Mouse (Mus musculus) lung, adult 2 months (tissue): Measurements from ENCODE around the gene Cdkal1.

Experiments used
- CTCF ChIP-seq: fragments of 200-500 bp; IDR thresholded peaks from 2 replicates; pipeline ENCODE4 v1.5.1; 2011; ENCODE audit warnings: mild to moderate bottlenecking, low read length, control low read depth; ENCODE audit not compliant: insufficient read depth
- POLR2A ChIP-seq: fragments of 200-500 bp; IDR thresholded peaks from 2 replicates; pipeline ENCODE4 v1.6.1; 2011; ENCODE audit warnings: low read depth, mild to moderate bottlenecking, control low read depth, low read length, borderline replicate concordance; ENCODE audit errors: extremely low read depth

- no peak for TF ChIP-seq CTCF
- no peak for TF ChIP-seq POLR2A
Measured at GRCm38 (mm10) chr13:29458385-29458784, 397.1 kb downstream of the Cdkal1 start.
